Comparison of ENCODE assay signal across 9 mouse cellular contexts in the genomic region with DNA sequence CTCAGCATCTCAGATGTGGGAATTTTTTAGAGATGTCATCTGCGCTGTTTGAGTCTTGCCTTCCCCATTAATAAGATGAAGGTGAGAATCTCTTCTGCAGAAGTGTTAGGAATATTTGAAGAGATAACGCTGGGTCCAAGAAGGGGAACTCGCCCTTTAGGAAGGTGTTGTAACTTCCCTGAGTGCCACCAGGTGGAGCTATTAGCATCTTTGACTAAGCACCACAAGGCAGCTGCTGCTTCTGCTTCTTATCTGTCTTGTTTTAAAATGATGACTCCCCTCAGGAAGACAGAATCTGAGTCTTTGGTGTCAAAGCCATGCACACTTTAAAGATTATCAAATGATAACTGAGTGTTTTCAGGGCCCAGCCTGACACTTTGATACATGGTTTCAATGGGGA. TPM values are rescaled to one million over a fixed set of nuclear protein-coding genes. Genes with fewer than 3 reads are reported as not detected.
DNase-seq lines count a peak whose midpoint lies in the region; ATAC-seq and TF ChIP-seq lines count a peak whose summit lies in the region.
"Had no signal": no experiment of that assay in that cellular context is flagged by ENCODE, and none has a peak within 500 bp of the region (broad histone marks: within the 10 kb centered on the region; RNA-seq: fewer than 3 reads in every experiment).

No protein-coding gene starts in this region.

- H3K4me2 ChIP-seq in kidney, embryonic 16.5 days (replicated peaks; ENCODE audit: low read depth, low read length) = no peak overlapping the region
- H3K4me2 ChIP-seq in embryonic facial prominence, embryonic 14.5 days (ENCODE audit: low read depth, low read length) = no peak overlapping the region
- H3K4me2 ChIP-seq in midbrain, embryonic 14.5 days (ENCODE audit: low read length) = no peak overlapping the region
- H3K4me2 ChIP-seq: lung, embryonic 15.5 days had no signal

- no peaks in the 10 kb centered on the region for H3K9me3 ChIP-seq in kidney, embryonic 16.5 days (ENCODE audit: low read length)
- no peaks in the 10 kb centered on the region for H3K9me3 ChIP-seq in embryonic facial prominence, embryonic 14.5 days (ENCODE audit: control insufficient read depth, low read length)
- H3K9me3 ChIP-seq in midbrain, embryonic 14.5 days (ENCODE audit: control insufficient read depth, low read length) = no peaks in the 10 kb centered on the region
- H3K9me3 ChIP-seq: lung, embryonic 15.5 days had no signal

- no peaks in the 10 kb centered on the region for H3K27me3 ChIP-seq in kidney, adult 2 months (replicated peaks; ENCODE audit: control insufficient read depth, insufficient read depth, low read length)
- no peaks in the 10 kb centered on the region for H3K27me3 ChIP-seq in kidney, embryonic 16.5 days (ENCODE audit: insufficient read depth, low read length)
- H3K27me3 ChIP-seq in embryonic facial prominence, embryonic 14.5 days (replicated peaks; ENCODE audit: control insufficient read depth, insufficient read depth, low read length) = no peaks in the 10 kb centered on the region
- no peaks in the 10 kb centered on the region for H3K27me3 ChIP-seq in midbrain, embryonic 14.5 days (ENCODE audit: control insufficient read depth, insufficient read depth, low read length)
- H3K27me3 ChIP-seq: lung, embryonic 15.5 days had no signal

- intact Hi-C loops in left cerebral cortex, adult 2 months (cut with DNase I) = loop anchor here (1.0 to 5.0 kb wide), 4 partner anchors 91 to 234 kb away; no protein-coding TSS in a partner anchor

- DNase-seq in kidney, adult 2 months = peak; percentile 65
- DNase-seq in adrenal gland, postnatal 14 days = peak; percentile 73
- DNase-seq in embryonic facial prominence, embryonic 14.5 days (ENCODE audit: low spot score) = peak; percentile 73
- DNase-seq in heart, postnatal 4 days = peak; percentile 69
- DNase-seq in left cerebral cortex, adult 2 months (ENCODE audit: extremely low spot score in 1 of 2, low spot score in 2 of 2) = peak; percentile 50 to 54
- DNase-seq in midbrain, embryonic 14.5 days = peak; percentile 87
- DNase-seq in spleen, postnatal 36 days (ENCODE audit: low spot score in 2 of 2) = peak; percentile 34 to 49

- no peak for ATAC-seq in kidney, embryonic 16.5 days (ENCODE audit: low FRiP score, low TSS enrichment)
- 0 out of 2 replicates have a peak, but pooled peaks have one; percentile 15 for ATAC-seq in embryonic facial prominence, embryonic 14.5 days (ENCODE audit: low read depth)
- ATAC-seq in midbrain, embryonic 14.5 days (ENCODE audit: low FRiP score, low TSS enrichment) = no peak

- no peak overlapping the region for H3K9ac ChIP-seq in kidney, embryonic 16.5 days (replicated peaks; ENCODE audit: low read length)
- H3K9ac ChIP-seq in embryonic facial prominence, embryonic 14.5 days (ENCODE audit: low read depth, low read length) = no peak overlapping the region
- no peak overlapping the region for H3K9ac ChIP-seq in midbrain, embryonic 14.5 days (replicated peaks; ENCODE audit: low read length)
- H3K9ac ChIP-seq: lung, embryonic 15.5 days had no signal

- H3K27ac ChIP-seq in kidney, adult 2 months (ENCODE audit: insufficient read depth, low read depth, low read length) = no peak overlapping the region
- H3K27ac ChIP-seq in kidney, embryonic 16.5 days (ENCODE audit: low read length) = no peak overlapping the region
- H3K27ac ChIP-seq in embryonic facial prominence, embryonic 14.5 days (replicated peaks; ENCODE audit: low read depth, low read length) = no peak overlapping the region
- no peak overlapping the region for H3K27ac ChIP-seq in left cerebral cortex, adult 2 months
- H3K27ac ChIP-seq in midbrain, embryonic 14.5 days (replicated peaks; ENCODE audit: low read depth, low read length) = no peak overlapping the region
- H3K27ac ChIP-seq: lung, embryonic 15.5 days had no signal

- no peaks in the 10 kb centered on the region for H3K4me1 ChIP-seq in kidney, adult 2 months (ENCODE audit: control insufficient read depth, insufficient read depth, low read length)
- H3K4me1 ChIP-seq in kidney, embryonic 16.5 days (ENCODE audit: insufficient read depth, low read length) = no peaks in the 10 kb centered on the region
- H3K4me1 ChIP-seq in embryonic facial prominence, embryonic 14.5 days (ENCODE audit: control insufficient read depth, insufficient read depth, low read length) = no peaks in the 10 kb centered on the region
- H3K4me1 ChIP-seq in midbrain, embryonic 14.5 days (ENCODE audit: control insufficient read depth, insufficient read depth, low read length) = no peaks in the 10 kb centered on the region
- H3K4me1 ChIP-seq: lung, embryonic 15.5 days had no signal

- 12% methylated on average over 3 of the region's 3 CpGs for WGBS in kidney, adult 2 months
- WGBS in kidney, embryonic 16.5 days = 10% methylated on average over 3 of the region's 3 CpGs
- 8% methylated on average over 3 of the region's 3 CpGs for WGBS in embryonic facial prominence, embryonic 14.5 days
- 15% methylated on average over 3 of the region's 3 CpGs for WGBS in midbrain, embryonic 14.5 days

- no peak for TF ChIP-seq POLR2A in kidney, adult 2 months (IDR thresholded peaks at IDR 0.05; ENCODE audit: low read depth, low read length)

- no peak overlapping the region for H3K4me3 ChIP-seq in kidney, adult 2 months (ENCODE audit: insufficient read depth, low read depth, low read length)
- H3K4me3 ChIP-seq in kidney, embryonic 16.5 days (ENCODE audit: low read length) = no peak overlapping the region
- no peak overlapping the region for H3K4me3 ChIP-seq in embryonic facial prominence, embryonic 14.5 days (ENCODE audit: low read depth, low read length)
- H3K4me3 ChIP-seq in left cerebral cortex, adult 2 months = no peak overlapping the region
- no peak overlapping the region for H3K4me3 ChIP-seq in midbrain, embryonic 14.5 days (replicated peaks; ENCODE audit: low read depth, low read length)
- H3K4me3 ChIP-seq: lung, embryonic 15.5 days had no signal

- no peaks in the 10 kb centered on the region for H3K36me3 ChIP-seq in kidney, adult 2 months (ENCODE audit: control insufficient read depth, insufficient read depth, low read length)
- H3K36me3 ChIP-seq in kidney, embryonic 16.5 days (ENCODE audit: insufficient read depth, low read length) = no peaks in the 10 kb centered on the region
- H3K36me3 ChIP-seq in embryonic facial prominence, embryonic 14.5 days (ENCODE audit: control insufficient read depth, insufficient read depth, low read length) = no peaks in the 10 kb centered on the region
- no peaks in the 10 kb centered on the region for H3K36me3 ChIP-seq in midbrain, embryonic 14.5 days (ENCODE audit: control insufficient read depth, insufficient read depth, low read length)
- H3K36me3 ChIP-seq: lung, embryonic 15.5 days had no signal

- TF ChIP-seq CTCF in kidney, adult 2 months (conservative IDR thresholded peaks at IDR 0.05; ENCODE audit: insufficient read depth, insufficient read length, low read depth, low read length) = peak; percentile 79
- TF ChIP-seq CTCF in left cerebral cortex, adult 2 months (IDR thresholded peaks at IDR 0.05) = peak; percentile 91

RNA-seq across cellular contexts. Expression of a gene that starts 15.4 kb away (rescaled TPM):
- polyA plus RNA-seq in kidney, adult 2 months (2012; rRNA removed) = 10.5 and 14.1 TPM in 2 replicates
- polyA plus RNA-seq in kidney, embryonic 16.5 days (2015; fragmentation: Nextera tagmentation; extraction: Ambion mirVana) = 53.7 and 65.7 TPM in 2 replicates
- total RNA-seq in adrenal gland, postnatal 14 days (2021) = 54.5 and 54.9 TPM in 2 replicates
- polyA plus RNA-seq in embryonic facial prominence, embryonic 14.5 days (2014; fragmentation: Nextera tagmentation; extraction: Ambion mirVana) = 56.4 and 60.1 TPM in 2 replicates
- 10 to 100 TPM; 64.2 to 67.9 TPM for total RNA-seq in heart, postnatal 4 days (2021)
- 10 to 100 TPM; 48.7 to 50.8 TPM for total RNA-seq in left cerebral cortex, adult 2 months (2021)
- 55.9 and 57.6 TPM in 2 replicates for polyA plus RNA-seq in midbrain, embryonic 14.5 days (2014; fragmentation: Nextera tagmentation; extraction: Ambion mirVana)
